Mouse (Mus musculus): Measurements from ENCODE around the gene Nf1.

The Nf1 gene

GRCm38 (mm10) chr11:79460756-79461450 lies 121.4 kb downstream of the Nf1 start:
- no peak for DNase-seq (ENCODE audit: low spot score)

DNA sequence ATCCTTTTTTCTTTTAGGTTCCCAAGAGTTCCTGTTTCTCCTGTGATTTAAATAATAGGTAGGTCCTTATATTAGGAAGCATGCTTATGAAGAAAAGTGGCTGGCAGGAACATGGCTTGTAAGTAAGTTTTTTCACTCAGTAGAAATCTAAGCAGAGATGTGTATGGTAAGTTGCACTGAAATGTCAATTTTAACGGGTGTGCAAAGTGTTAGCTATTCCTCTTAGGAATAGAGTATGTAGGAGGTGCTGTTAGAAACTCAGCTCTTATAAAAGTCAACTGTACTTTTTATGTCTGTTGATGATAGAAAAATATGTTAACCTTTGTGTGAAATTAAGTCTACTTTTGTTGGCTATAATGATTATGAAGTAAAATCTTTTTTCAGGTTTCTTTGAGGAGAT lies 128.6 kb downstream of the Nf1 start:
- DNase-seq (ENCODE audit: low spot score): no peak

GRCm38 (mm10) chr11:79483392-79483791 lies 143.9 kb downstream of the Nf1 start:
- no peak for DNase-seq (ENCODE audit: low spot score)

GRCm38 (mm10) chr11:79483876-79484528 lies 144.5 kb downstream of the Nf1 start:
- DNase-seq (ENCODE audit: low spot score): peak; percentile 57

DNA sequence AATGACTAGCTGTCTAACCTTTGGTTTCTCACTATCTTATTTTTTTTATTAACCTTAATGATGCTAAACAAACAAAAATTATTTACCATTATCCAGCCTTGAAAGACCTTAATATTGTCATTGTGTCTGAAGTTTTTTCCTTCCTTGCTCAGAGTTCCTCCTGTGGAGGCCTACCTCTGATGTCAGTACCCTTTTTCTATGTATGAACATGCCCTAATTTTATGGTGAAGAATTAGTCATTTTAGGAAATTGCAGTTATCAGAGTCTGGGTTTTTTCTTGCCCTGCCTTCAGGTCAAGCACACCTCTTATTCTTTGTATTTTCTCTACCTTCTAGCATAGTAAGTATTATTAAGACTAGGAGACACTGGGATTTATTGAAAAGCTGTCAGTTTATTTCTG lies 145.2 kb downstream of the Nf1 start:
- DNase-seq (ENCODE audit: low spot score): no peak

DNA sequence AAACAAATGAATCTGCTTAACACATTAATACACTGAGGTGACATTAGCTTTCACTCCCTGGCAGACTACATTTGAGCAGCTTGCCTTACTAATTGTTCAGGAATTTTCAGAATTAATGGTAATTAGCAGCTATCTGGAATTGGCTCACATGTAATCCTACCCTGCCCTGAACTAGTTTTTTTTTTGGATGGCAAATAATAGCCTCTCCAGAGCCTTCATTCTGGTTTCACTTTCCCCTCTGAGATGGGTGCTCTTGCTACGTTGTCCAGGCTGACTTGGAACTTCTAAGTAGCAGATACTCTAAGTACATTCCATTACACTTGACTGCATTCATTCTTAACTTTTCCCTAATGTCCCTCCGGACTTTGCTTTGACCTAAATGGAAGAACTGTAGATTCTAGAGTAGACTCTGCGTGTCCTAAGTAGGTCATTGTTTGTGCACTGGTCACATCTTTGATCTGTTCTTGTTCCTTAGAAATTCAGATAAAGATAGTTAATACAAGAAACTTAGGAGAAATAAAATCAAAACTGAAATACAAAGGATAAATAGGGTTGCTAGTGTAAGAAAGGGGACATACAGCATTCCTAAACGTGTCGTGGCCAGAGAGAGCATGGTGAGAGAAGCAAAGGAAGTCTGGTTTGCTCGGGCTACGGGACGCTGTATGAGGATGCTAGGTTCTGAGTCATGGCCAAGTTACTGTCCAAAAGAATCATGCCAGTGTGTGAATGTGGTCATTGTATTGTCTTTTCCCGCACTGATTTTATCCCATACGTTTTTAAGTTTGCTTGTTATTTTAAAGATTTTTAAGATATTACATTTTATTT lies 155.7 kb downstream of the Nf1 start:
- no peak for DNase-seq (ENCODE audit: low spot score)

DNA sequence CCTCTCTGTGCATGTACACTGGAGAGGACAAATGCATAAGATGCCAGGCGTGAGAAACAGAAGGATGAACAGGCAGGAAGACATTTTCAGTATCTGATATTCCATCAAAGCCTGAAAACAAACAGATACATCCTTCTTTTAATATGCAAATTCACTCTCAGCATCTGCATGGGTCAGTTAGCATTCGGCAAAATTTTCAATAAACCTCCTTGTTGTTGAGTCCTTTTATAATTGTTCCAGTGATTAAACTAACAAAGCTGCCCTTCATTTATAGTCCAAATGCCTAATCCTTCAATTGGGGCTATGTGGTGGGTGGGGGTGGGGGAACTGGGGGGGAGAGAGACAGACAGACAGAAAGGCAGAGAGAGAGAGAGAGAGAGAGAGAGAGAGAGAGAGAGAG lies 163.4 kb downstream of the Nf1 start:
- DNase-seq (ENCODE audit: low spot score): no peak

GRCm38 (mm10) chr11:79503845-79504244 lies 164.4 kb downstream of the Nf1 start, which contains the start of gene Omg:
Gene Omg, minus strand, starts transcription at chr11:79504084.
- no peak for DNase-seq (ENCODE audit: low spot score)

- DNase-seq (ENCODE audit: low spot score): no peak
These were observed 165.0 kb downstream of the Nf1 start for GRCm38 (mm10) chr11:79504506-79504905.

GRCm38 (mm10) chr11:79511970-79512369 lies 172.5 kb downstream of the Nf1 start:
- DNase-seq (ENCODE audit: low spot score): no peak

GRCm38 (mm10) chr11:79515331-79515730 lies 175.8 kb downstream of the Nf1 start:
- DNase-seq (ENCODE audit: low spot score): no peak

DNA sequence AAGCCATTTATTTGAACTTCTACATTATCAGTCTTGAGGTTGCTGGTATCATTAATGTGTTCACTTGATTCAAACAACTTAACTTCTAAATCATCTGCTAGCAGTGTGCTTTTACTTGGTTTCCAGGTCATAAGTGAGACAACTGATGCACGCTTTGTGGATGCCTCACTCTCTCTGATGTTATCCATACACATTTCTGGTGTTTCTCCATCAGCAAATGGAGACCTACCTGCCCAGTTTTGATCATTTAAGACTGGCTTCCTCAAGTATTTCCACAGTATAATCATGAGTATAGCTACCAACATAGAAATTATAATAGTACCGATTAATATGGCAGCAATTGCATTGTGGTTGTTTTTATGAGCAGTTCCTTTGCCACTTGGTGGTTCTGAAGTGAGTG lies 176.3 kb downstream of the Nf1 start:
- no peak for DNase-seq (ENCODE audit: low spot score)

GRCm38 (mm10) chr11:79519299-79519698 lies 179.8 kb downstream of the Nf1 start:
- DNase-seq (ENCODE audit: low spot score): no peak

DNA sequence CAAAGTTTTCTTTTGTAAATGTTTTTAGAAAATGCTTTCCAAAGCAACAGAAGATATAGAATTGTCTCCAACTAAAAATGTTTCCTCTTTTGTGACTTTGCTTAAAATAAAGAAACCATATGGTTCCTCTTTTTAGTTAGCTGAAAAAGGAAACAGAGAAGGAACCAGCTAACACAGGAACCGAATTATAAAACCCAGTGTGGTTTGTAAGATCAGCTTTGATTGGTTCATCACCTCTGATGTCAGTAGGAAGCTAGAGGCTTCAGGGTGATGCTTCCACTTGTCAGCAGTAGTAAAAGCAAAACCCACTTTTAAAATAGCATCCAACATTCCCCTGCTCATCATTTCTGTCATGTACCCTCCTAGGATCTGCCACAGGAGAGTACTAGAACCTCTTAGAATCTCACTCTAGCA lies 180.4 kb downstream of the Nf1 start:
- no peak for DNase-seq (ENCODE audit: low spot score)

DNA sequence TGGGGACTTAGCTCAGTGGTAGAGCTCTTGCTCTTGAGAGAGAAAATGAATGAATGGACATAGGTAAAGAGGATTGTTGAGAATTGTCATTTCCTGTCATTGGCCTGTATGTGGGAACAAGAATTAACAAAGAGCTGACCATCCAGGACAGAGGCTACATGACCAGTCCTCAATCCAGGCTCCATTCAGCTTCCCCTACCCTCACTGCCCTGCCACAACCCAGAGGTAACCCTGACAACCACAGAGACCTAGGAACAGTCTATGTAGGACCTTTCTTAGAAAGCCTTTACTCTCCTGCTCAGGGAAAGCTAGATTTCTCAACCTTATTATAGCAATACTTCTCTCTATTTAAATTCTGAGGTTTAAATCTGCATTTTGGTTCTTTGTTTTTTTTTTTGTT lies 181.3 kb downstream of the Nf1 start:
- DNase-seq (ENCODE audit: low spot score): no peak

- no peak for DNase-seq (ENCODE audit: low spot score)
These were observed 182.4 kb downstream of the Nf1 start for GRCm38 (mm10) chr11:79521930-79522329.

DNA sequence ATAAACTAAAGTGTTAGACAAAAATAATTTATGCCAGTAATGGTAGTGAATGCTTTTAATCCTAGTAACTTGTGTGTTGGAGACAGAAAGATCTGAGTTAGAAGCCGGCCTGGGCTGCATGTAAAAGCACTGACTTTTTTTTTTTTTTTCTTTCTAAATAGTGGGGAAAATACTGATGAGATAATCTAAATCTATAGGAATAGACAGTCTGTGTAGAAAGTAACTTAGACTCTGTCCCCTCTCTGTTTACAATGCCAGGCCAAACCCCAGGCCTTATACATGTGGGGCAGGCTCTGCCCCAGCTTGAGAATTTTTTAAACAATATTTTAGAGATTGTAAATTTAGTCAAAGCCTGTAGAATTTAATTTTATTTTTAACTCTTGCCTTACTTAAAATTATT lies 183.5 kb downstream of the Nf1 start:
- no peak for DNase-seq (ENCODE audit: low spot score)

GRCm38 (mm10) chr11:79523560-79524309 lies 184.2 kb downstream of the Nf1 start, which contains the start of gene Evi2b:
Gene Evi2b, minus strand, starts transcription at chr11:79523762.
- no peak for DNase-seq (ENCODE audit: low spot score)

- DNase-seq (ENCODE audit: low spot score): no peak
These were observed 184.8 kb downstream of the Nf1 start for GRCm38 (mm10) chr11:79524310-79524575.

DNA sequence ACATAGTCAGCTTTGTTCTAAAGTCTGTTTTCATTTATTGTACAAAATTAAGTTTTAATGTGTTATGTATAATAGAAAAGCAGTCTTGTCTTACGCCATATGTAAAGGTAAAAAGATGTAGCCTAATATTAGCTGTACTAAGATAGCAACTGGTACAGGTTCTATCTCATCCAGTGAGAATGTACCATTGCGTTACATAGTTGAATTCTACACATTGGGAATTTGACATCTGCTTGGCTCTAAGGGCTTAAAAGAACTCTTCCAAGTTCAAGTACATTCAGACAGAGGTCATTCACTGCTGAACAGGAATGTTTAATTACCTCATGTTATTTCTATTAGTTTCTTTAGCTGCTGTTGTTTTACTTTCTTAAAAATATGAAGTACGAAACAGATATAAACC lies 187.1 kb downstream of the Nf1 start:
- DNase-seq (ENCODE audit: low spot score): no peak

DNA sequence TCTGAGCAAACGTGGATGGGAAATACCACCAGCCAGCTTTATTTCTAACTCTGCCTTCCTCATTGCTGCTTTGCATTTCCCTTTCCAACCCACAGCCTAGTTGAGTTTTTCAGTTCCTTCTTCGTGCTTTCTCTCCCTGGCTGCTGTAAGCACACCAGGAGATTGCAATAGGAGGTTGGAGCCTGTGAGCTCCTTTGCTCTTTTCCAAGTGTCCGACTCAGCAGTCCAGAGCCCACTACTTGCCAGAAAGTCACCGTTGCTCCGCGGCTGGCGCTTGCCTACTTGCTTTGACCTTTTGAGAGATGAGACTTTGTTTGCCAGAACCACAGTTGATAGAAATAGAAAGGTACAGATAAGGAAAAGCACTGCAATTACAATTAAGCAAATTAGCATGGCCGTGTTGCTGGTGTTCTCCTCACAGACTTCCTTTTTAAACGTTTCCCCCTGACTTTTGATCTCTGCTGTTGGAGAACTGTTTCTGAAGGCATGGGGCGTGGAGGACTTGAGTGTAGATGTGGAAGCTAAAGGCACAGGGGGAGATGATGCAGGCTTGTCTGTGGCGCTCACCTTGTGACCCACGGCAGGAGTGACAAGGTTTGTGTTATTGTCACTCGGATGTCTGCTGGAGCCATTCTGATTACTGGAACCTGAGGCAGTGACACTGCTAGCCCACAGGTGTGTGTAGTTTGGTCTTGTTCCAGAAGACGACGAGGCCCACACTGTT lies 187.7 kb downstream of the Nf1 start:
- no peak for DNase-seq (ENCODE audit: low spot score)

Measured in urinary bladder, postnatal 14 days (tissue).